Mouse (Mus musculus): Measurements from ENCODE around the gene Igflr1.

DNA sequence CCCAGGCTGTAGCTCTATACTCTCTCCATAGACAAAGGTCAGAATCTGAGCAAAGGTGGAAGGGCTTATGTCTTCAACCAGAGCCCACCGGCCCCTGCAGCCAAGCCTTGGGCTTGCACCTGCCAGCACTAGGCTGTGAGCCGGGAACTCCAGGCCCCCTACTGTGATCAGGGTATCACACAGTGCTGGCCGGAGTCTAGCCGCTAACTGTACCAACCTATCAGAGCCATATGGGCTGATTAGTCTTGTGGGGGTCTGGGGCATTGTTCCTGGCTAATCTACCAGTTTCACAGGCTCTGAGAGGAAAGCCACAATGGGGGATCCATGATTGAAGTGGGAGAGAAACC is 26.4 kb downstream of the Igflr1 start:
- TF ChIP-seq TCF12 (IDR thresholded peaks at IDR 0.05; ENCODE audit: insufficient read depth, poor library complexity, severe bottlenecking) (no peak), USF1 (IDR thresholded peaks at IDR 0.05; ENCODE audit: low read depth) (no peak), MYOD1 (IDR thresholded peaks at IDR 0.05; ENCODE audit: control insufficient read depth in 1 of 3, insufficient read length in 2 of 3, low read depth in 2 of 3) (no peak), POLR2A (IDR thresholded peaks at IDR 0.05; ENCODE audit: insufficient read length, low read depth) (no peak), TCF3 (IDR thresholded peaks at IDR 0.05; ENCODE audit: insufficient read length, low read depth) (no peak), POLR2AphosphoS2 (IDR thresholded peaks at IDR 0.05; ENCODE audit: insufficient read length, low read depth) (no peak), MAX (IDR thresholded peaks at IDR 0.05; ENCODE audit: low read depth) (no peak), CEBPB (IDR thresholded peaks at IDR 0.05; ENCODE audit: insufficient read depth, poor library complexity, severe bottlenecking) (no peak), MYOG (IDR thresholded peaks at IDR 0.05; ENCODE audit: control insufficient read depth in 1 of 3, insufficient read depth in 1 of 3, insufficient read length in 2 of 3, low read depth in 2 of 3) (no peak), REST (IDR thresholded peaks at IDR 0.05; ENCODE audit: insufficient read depth, insufficient read length) (no peak)
